Mouse (Mus musculus) heart, embryonic 12.5 days (tissue): ENCODE measurements around the gene 1600014C23Rik. TPM values are rescaled to one million over a fixed set of nuclear protein-coding genes. Genes with fewer than 3 reads are reported as not detected.

Experiments
- ATAC-seq: fragments of 200-750 bp; cut with Nextera tagmentation; 2 replicates; pipeline ENCODE4 v1.8.0; 2017; ENCODE audit warnings: moderate TSS enrichment, moderate library complexity; ENCODE audit not compliant: insufficient number of reproducible peaks, low FRiP score
- H3K27ac ChIP-seq: fragments of 300-500 bp; sonication (generic); 2 replicates; pipeline ENCODE4 v1.5.1; 2016; ENCODE audit warnings: mild to moderate bottlenecking, moderate library complexity; ENCODE audit not compliant: poor library complexity, severe bottlenecking
- H3K27me3 ChIP-seq: fragments of 300-500 bp; sonication (generic); replicated peaks from 2 replicates; pipeline ENCODE4 v1.6.1; 2016; ENCODE audit warnings: mild to moderate bottlenecking, moderate library complexity
- H3K36me3 ChIP-seq: fragments of 300-500 bp; sonication (generic); 2 replicates; pipeline ENCODE4 v1.6.1; 2016; ENCODE audit warnings: mild to moderate bottlenecking, moderate library complexity
- H3K4me1 ChIP-seq: fragments of 300-500 bp; sonication (generic); replicated peaks from 2 replicates; pipeline ENCODE4 v1.6.1; 2016; ENCODE audit warnings: mild to moderate bottlenecking
- H3K4me2 ChIP-seq: fragments of 300-500 bp; sonication (generic); 2 replicates; pipeline ENCODE4 v1.6.1; 2016; ENCODE audit warnings: mild to moderate bottlenecking, moderate library complexity
- H3K4me3 ChIP-seq: fragments of 300-500 bp; sonication (generic); 2 replicates; pipeline ENCODE4 v1.5.1; 2016; ENCODE audit warnings: mild to moderate bottlenecking
- H3K9ac ChIP-seq: fragments of 300-500 bp; sonication (generic); 2 replicates; pipeline ENCODE4 v1.6.1; 2016; ENCODE audit warnings: mild to moderate bottlenecking, moderate library complexity
- H3K9me3 ChIP-seq: fragments of 300-500 bp; sonication (generic); replicated peaks from 2 replicates; pipeline ENCODE4 v1.6.1; 2016; ENCODE audit warnings: mild to moderate bottlenecking, moderate library complexity
- WGBS: fragments of 180-500 bp; shearing (Covaris S2); methylation state at CpG from one replicate; pipeline ENCODE4 v1.1.7; 2016; 5-methylcytosine and 5-hydroxymethylcytosine counted together
- polyA plus RNA-seq: library from polyadenylated mRNA; unstranded; fragments of >200 nt; fragmentation: Nextera tagmentation; extraction: Ambion mirVana; gene quantifications from 2 replicates; pipeline ENCODE4 v1.2.1, GENCODE M21; 2016

The 1600014C23Rik gene
- polyA plus RNA-seq = 0.61 TPM in 1 of 2 replicates, not detected in the other

- Histone ChIP-seq H3K9ac (peak within 1 kb of the TSS; percentile 58), H3K4me1 (peaks cover 59% of the 10 kb centered on the region), H3K27me3 (peaks cover 26% of the 10 kb centered on the region), H3K4me2 (peak within 1 kb of the TSS; percentile 77), H3K27ac (peak within 1 kb of the TSS; percentile 61), H3K4me3 (peak within 1 kb of the TSS; percentile 39), H3K36me3 (no peaks in the 10 kb centered on the region), H3K9me3 (no peaks in the 10 kb centered on the region)
- peak; percentile 4; the same call in 1 of the 2 replicates for ATAC-seq
- WGBS = 1% methylated on average over 41 of the region's 41 CpGs
These were observed at the start of gene 1600014C23Rik for GRCm38 (mm10) chr17:45733735-45734301. 1600014C23Rik (minus strand) TSS chr17:45733844.

DNA sequence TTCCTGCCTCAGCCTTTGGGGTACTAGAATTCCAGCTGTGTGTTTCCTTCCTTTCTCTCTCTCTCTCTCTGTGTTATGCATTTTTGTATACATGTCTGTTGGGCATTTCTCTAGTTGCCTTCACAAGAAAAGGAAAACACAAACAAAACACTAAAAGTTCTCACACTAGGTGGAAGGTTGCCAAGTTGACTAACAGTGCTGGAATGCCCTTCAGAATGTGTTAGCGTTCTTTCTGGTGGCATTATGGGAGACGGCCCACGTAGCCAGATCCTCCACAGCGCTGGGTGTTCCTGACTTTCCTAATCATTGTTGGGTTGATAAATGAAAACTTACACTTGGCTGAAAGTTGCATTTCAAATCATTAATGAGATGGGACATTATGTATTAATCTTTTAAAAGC is 44.8 kb upstream of the 1600014C23Rik start:
- Histone ChIP-seq H3K9me3 (no peaks in the 10 kb centered on the region), H3K36me3 (no peaks in the 10 kb centered on the region), H3K27ac (no peak overlapping the region), H3K9ac (no peak overlapping the region), H3K4me2 (no peak overlapping the region), H3K4me3 (no peak overlapping the region), H3K27me3 (no peaks in the 10 kb centered on the region; the same call in 1 of the 2 replicates), H3K4me1 (peaks cover 3% of the 10 kb centered on the region)
- WGBS = 83% methylated on average over 4 of the region's 4 CpGs
- no peak for ATAC-seq

DNA sequence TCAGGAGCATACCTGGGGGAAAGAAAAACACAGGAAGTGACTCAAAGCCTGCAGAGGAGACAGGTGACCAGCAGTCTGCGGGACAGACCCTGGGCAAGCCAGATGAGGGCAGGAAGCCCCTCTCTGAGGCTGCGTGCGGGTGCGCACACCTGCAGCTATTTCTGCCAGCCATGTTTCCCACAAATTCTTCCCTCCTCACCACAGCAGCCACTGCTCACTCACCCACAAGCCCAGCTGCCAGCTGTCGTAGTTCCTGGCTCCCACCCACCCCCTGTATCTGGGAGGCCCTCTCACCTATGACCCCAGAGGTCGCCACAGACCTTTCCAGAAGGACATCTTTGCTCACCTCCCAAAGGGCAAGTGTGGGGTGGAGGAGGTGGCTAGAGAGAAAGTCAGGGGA is 43.8 kb upstream of the 1600014C23Rik start:
- no peak overlapping the region for H3K4me3 ChIP-seq
- no peak overlapping the region for H3K4me2 ChIP-seq
- H3K27ac ChIP-seq = no peak overlapping the region
- no peaks in the 10 kb centered on the region for H3K9me3 ChIP-seq
- no peak for ATAC-seq
- WGBS = 72% methylated on average over 6 of the region's 6 CpGs
- H3K4me1 ChIP-seq = peaks cover 11% of the 10 kb centered on the region
- no peak overlapping the region for H3K9ac ChIP-seq
- no peaks in the 10 kb centered on the region for H3K36me3 ChIP-seq
- no peaks in the 10 kb centered on the region for H3K27me3 ChIP-seq

DNA sequence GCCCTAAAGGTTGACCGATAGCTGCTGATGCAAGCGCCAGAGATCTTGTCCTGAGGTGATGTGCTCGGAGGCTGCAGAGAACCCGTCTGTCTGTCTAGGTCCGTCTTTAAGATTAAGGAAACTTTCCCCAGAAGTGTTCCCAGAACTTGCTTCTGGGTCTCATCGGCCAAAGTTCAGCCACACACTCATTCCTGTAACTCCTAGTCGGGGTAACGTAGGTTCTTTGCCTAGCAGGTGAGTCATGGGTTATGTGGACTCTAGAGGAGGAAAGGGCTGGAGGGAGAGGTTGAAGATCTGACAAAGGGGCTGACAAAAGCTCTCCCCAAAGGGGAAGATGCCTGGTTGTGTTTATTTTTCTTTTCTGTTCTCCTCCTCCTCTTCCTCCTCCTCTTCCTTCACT is 42.5 kb upstream of the 1600014C23Rik start:
- Histone ChIP-seq H3K27ac (no peak overlapping the region), H3K4me3 (no peak overlapping the region), H3K4me1 (peaks cover 15% of the 10 kb centered on the region), H3K9me3 (no peaks in the 10 kb centered on the region), H3K4me2 (no peak overlapping the region), H3K9ac (no peak overlapping the region), H3K36me3 (no peaks in the 10 kb centered on the region), H3K27me3 (no peaks in the 10 kb centered on the region)
- no peak for ATAC-seq
- whole genome bisulfite sequencing = 89% methylated on average over 8 of the region's 8 CpGs

DNA sequence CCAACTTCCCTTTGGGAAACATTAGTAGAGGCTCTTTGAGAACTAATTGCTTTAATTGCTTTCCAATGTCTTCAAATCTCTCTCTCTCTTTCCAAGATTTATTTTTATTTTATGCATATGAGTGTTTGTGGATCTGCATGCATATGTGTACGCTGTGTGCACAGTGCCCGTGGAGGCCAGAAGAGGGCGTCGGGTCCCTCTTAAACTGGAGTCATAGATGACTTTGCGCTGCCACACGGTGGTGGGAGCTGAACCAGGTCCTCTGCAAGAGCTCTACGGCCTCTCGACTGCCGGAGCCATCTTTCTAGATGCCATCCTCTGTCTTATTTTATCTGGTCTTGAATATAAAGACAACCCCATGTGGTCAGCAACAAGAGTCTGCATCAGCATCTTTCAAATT is 41.8 kb upstream of the 1600014C23Rik start:
- H3K27ac ChIP-seq = no peak overlapping the region
- WGBS = 87% methylated on average over 9 of the region's 9 CpGs
- no peak for ATAC-seq
- H3K4me2 ChIP-seq = no peak overlapping the region
- H3K4me3 ChIP-seq = no peak overlapping the region
- no peaks in the 10 kb centered on the region for H3K9me3 ChIP-seq
- no peaks in the 10 kb centered on the region for H3K36me3 ChIP-seq
- no peaks in the 10 kb centered on the region for H3K27me3 ChIP-seq
- H3K4me1 ChIP-seq = peaks cover 19% of the 10 kb centered on the region
- no peak overlapping the region for H3K9ac ChIP-seq

DNA sequence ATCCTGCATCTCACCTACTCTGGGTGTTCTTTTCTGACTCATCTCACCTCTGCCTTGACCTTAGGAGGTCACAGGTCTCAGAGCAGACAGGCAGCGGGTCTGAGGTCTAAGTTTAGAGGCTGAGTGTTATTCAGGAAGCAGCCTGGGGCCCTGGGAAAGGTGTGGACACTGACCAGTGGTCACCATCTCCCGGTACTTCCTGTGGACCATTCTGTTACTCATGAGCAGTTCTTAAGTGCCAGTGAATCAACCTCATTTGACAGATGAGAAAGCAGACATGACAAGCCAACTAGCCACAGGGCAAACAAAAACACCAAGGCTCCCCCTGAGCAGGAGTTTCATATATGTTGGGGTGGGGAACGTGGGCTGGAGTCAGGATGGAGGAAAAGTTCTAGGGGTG is 38.9 kb upstream of the 1600014C23Rik start:
- no peak for ATAC-seq
- no peaks in the 10 kb centered on the region for H3K36me3 ChIP-seq
- H3K4me1 ChIP-seq = peaks cover 34% of the 10 kb centered on the region
- H3K9me3 ChIP-seq = no peaks in the 10 kb centered on the region
- 37% methylated on average over 3 of the region's 3 CpGs for WGBS
- H3K27ac ChIP-seq = no peak overlapping the region
- no peaks in the 10 kb centered on the region for H3K27me3 ChIP-seq
- H3K4me2 ChIP-seq = no peak overlapping the region
- no peak overlapping the region for H3K4me3 ChIP-seq
- H3K9ac ChIP-seq = no peak overlapping the region

- no peak for ATAC-seq
- Histone ChIP-seq H3K4me1 (peaks cover 38% of the 10 kb centered on the region), H3K36me3 (no peaks in the 10 kb centered on the region), H3K27ac (no peak overlapping the region), H3K27me3 (no peaks in the 10 kb centered on the region), H3K4me3 (no peak overlapping the region), H3K9me3 (no peaks in the 10 kb centered on the region), H3K4me2 (no peak overlapping the region), H3K9ac (no peak overlapping the region)
- WGBS = 83% methylated on average over 8 of the region's 8 CpGs
These were observed 38.5 kb upstream of the 1600014C23Rik start for GRCm38 (mm10) chr17:45772096-45772495.

DNA sequence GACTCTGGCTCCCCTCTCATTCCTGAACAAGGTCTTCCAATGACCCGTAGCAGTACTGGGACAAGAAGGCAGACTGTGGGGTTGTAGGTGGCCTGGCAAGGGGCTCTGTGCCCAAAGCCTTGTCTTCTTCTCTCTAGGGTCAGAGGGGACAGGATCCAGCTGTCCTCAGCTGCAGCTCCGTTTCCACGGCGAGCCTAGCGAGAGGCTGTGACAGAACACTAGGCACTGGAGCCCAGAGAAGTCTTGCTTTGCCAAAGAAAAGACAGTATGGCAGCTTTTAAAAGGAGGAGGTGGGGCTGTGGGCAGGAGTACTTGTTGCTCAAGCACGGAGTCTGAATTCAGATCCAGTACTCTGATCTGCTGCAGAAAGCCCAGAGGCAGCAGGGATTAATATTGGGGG is 36.8 kb upstream of the 1600014C23Rik start:
- no peak for ATAC-seq
- Histone ChIP-seq H3K27me3 (no peaks in the 10 kb centered on the region), H3K4me3 (no peak overlapping the region), H3K36me3 (no peaks in the 10 kb centered on the region), H3K4me1 (peaks cover 50% of the 10 kb centered on the region), H3K9me3 (no peaks in the 10 kb centered on the region), H3K27ac (no peak overlapping the region), H3K9ac (0 out of 2 replicates have a peak overlapping the region, but pooled peaks have one; percentile 5), H3K4me2 (no peak overlapping the region)
- WGBS = 56% methylated on average over 6 of the region's 6 CpGs

GRCm38 (mm10) chr17:45769821-45770220 is 36.2 kb upstream of the 1600014C23Rik start:
- ATAC-seq = no peak
- WGBS = 55% methylated on average over 6 of the region's 6 CpGs
- no peak overlapping the region for H3K9ac ChIP-seq
- H3K27ac ChIP-seq = no peak overlapping the region
- no peak overlapping the region for H3K4me3 ChIP-seq
- H3K4me1 ChIP-seq = peaks cover 50% of the 10 kb centered on the region
- no peaks in the 10 kb centered on the region for H3K27me3 ChIP-seq
- H3K9me3 ChIP-seq = no peaks in the 10 kb centered on the region
- H3K4me2 ChIP-seq = no peak overlapping the region
- H3K36me3 ChIP-seq = no peaks in the 10 kb centered on the region

GRCm38 (mm10) chr17:45767536-45768146 is 34.0 kb upstream of the 1600014C23Rik start:
- no peaks in the 10 kb centered on the region for H3K36me3 ChIP-seq
- H3K9me3 ChIP-seq = no peaks in the 10 kb centered on the region
- peak overlapping the region; percentile 49; the same call in 1 of the 2 replicates for H3K4me2 ChIP-seq
- peak overlapping the region; percentile 82; the same call in 1 of the 2 replicates for H3K27ac ChIP-seq
- no peak overlapping the region for H3K9ac ChIP-seq
- WGBS = 49% methylated on average over 9 of the region's 9 CpGs
- H3K4me1 ChIP-seq = peaks cover 41% of the 10 kb centered on the region
- H3K27me3 ChIP-seq = no peaks in the 10 kb centered on the region
- peak; percentile 9; the same call in 1 of the 2 replicates for ATAC-seq
- no peak overlapping the region for H3K4me3 ChIP-seq

- Histone ChIP-seq H3K9me3 (no peaks in the 10 kb centered on the region), H3K36me3 (no peaks in the 10 kb centered on the region), H3K9ac (peak overlapping the region; percentile 53), H3K27ac (peak overlapping the region; percentile 82), H3K4me3 (no peak overlapping the region), H3K27me3 (no peaks in the 10 kb centered on the region), H3K4me2 (peak overlapping the region; percentile 49), H3K4me1 (peaks cover 34% of the 10 kb centered on the region)
- 17% methylated on average over 12 of the region's 12 CpGs for WGBS
- peak; percentile 93 for ATAC-seq
These were observed 33.3 kb upstream of the 1600014C23Rik start for GRCm38 (mm10) chr17:45766735-45767535.
